Mouse (Mus musculus): ENCODE data around the gene Tacc2. TPM values are rescaled to one million over a fixed set of nuclear protein-coding genes. Genes with fewer than 3 reads are reported as not detected.

The Tacc2 gene
- polyA plus RNA-seq, 1 experiment, result 43.4 TPM

GRCm38 (mm10) chr7:130720646-130721335 is 143.6 kb downstream of the Tacc2 start:
- TF ChIP-seq POLR2A (IDR thresholded peaks at IDR 0.05; ENCODE audit: low read depth, low read length) (no peak), CTCF (IDR thresholded peaks at IDR 0.05; ENCODE audit: borderline replicate concordance, insufficient read depth, low read length) (no peak)
- no peak overlapping the region for H3K27ac ChIP-seq (ENCODE audit: insufficient read depth, low read length)
- no peak overlapping the region for H3K4me3 ChIP-seq (ENCODE audit: insufficient read depth, low read length)
- no peaks in the 10 kb centered on the region for H3K4me1 ChIP-seq (ENCODE audit: control insufficient read depth, insufficient read depth, low read length)

DNA sequence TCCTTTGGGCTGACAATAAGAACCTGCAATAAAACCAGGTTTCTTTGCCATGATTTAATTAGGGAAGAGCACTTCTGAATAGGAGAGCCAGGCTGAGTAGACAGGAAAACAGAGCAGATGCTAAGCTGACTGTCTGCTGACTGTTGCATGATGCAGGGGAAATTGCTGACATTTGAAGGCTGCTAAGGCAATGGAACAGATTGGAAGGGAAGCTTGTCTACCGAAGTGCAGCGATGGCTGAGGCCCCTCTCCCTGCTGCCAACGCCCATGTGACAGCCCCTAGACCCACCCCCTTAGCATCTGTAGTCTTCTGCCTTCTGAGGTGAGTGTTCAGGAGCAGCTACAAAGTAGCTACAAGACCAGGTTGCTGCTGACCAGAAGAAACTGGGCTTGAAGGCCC is 148.9 kb downstream of the Tacc2 start:
- TF ChIP-seq CTCF (IDR thresholded peaks at IDR 0.05; ENCODE audit: borderline replicate concordance, insufficient read depth, low read length) (no peak), POLR2A (IDR thresholded peaks at IDR 0.05; ENCODE audit: low read depth, low read length) (no peak)
- Histone ChIP-seq H3K4me3 (ENCODE audit: insufficient read depth, low read length) (no peak overlapping the region), H3K4me1 (ENCODE audit: control insufficient read depth, insufficient read depth, low read length) (no peaks in the 10 kb centered on the region), H3K27ac (ENCODE audit: insufficient read depth, low read length) (no peak overlapping the region)

DNA sequence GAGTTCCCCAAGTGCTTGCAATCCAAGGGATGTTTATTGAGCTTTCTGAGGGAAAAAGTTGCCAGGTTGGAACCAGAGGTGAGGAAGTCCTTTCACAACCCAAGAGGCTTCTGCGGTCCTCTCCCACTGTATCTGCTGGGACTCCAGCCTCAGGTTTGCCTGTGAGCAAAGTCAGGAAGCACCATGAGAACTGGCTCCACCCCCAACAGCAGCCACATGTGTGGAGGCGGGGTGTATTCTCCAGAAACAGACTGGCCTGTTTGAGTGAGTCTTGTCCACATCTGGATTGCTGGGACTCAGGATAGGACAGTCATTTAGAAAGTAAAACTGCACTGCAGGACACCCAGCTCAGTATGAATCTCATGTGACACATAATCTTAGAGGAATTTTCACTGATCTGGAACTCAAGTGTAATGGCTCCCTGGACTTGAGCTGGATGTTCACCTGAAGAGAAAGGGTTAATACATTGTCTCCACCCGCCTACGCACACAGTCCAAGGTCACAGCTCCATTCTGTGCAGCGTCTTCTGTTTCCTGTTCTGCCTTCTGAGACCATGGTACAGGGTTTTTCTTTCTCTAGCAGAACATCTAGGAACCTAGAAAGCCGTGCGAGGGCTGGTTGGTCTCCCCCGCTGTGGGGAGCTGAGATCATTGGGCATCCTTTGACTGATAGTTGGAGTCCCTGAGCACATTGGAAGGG is 149.6 kb downstream of the Tacc2 start:
- TF ChIP-seq POLR2A (IDR thresholded peaks at IDR 0.05; ENCODE audit: low read depth, low read length), result no peak
- no peak for TF ChIP-seq CTCF (IDR thresholded peaks at IDR 0.05; ENCODE audit: borderline replicate concordance, insufficient read depth, low read length)
- Histone ChIP-seq H3K27ac (ENCODE audit: insufficient read depth, low read length) (no peak overlapping the region), H3K4me1 (ENCODE audit: control insufficient read depth, insufficient read depth, low read length) (no peaks in the 10 kb centered on the region), H3K4me3 (ENCODE audit: insufficient read depth, low read length) (no peak overlapping the region)

- H3K4me1 ChIP-seq (ENCODE audit: control insufficient read depth, insufficient read depth, low read length), result no peaks in the 10 kb centered on the region
- no peak overlapping the region for H3K4me3 ChIP-seq (ENCODE audit: insufficient read depth, low read length)
- no peak overlapping the region for H3K27ac ChIP-seq (ENCODE audit: insufficient read depth, low read length)
- TF ChIP-seq POLR2A (IDR thresholded peaks at IDR 0.05; ENCODE audit: low read depth, low read length) (no peak), CTCF (IDR thresholded peaks at IDR 0.05; ENCODE audit: borderline replicate concordance, insufficient read depth, low read length) (no peak)
These were observed 150.3 kb downstream of the Tacc2 start for GRCm38 (mm10) chr7:130727560-130727959.

DNA sequence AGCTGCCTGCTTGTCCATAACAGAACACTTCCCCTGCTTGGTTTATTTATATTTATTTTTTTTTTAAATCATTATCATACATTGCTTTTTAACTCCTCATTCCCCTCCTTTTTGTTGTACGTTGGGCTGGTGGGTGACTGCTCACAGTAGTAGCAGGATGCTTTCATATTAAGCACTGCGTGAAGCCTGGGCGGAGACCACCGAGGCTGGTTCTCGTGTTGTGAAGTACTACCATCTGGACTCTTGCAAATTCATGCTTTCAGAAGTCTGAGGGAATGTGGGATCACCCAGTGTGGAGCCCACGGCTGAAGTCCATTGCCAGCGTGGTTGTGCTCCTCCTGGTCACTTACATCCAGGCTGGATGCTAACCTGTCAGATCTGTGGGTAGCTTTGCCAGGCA is 154.6 kb downstream of the Tacc2 start:
- no peak for TF ChIP-seq CTCF (IDR thresholded peaks at IDR 0.05; ENCODE audit: borderline replicate concordance, insufficient read depth, low read length)
- no peak for TF ChIP-seq POLR2A (IDR thresholded peaks at IDR 0.05; ENCODE audit: low read depth, low read length)
- Histone ChIP-seq H3K4me3 (ENCODE audit: insufficient read depth, low read length) (no peak overlapping the region), H3K27ac (ENCODE audit: insufficient read depth, low read length) (no peak overlapping the region), H3K4me1 (ENCODE audit: control insufficient read depth, insufficient read depth, low read length) (no peaks in the 10 kb centered on the region)

- no peak for TF ChIP-seq CTCF (IDR thresholded peaks at IDR 0.05; ENCODE audit: borderline replicate concordance, insufficient read depth, low read length)
- TF ChIP-seq POLR2A (IDR thresholded peaks at IDR 0.05; ENCODE audit: low read depth, low read length), result no peak
- no peaks in the 10 kb centered on the region for H3K4me1 ChIP-seq (ENCODE audit: control insufficient read depth, insufficient read depth, low read length)
- H3K4me3 ChIP-seq (ENCODE audit: insufficient read depth, low read length), result no peak overlapping the region
- H3K27ac ChIP-seq (ENCODE audit: insufficient read depth, low read length), result no peak overlapping the region
These were observed 155.7 kb downstream of the Tacc2 start for GRCm38 (mm10) chr7:130732908-130733307.

- no peak overlapping the region for H3K27ac ChIP-seq (ENCODE audit: insufficient read depth, low read length)
- no peaks in the 10 kb centered on the region for H3K4me1 ChIP-seq (ENCODE audit: control insufficient read depth, insufficient read depth, low read length)
- TF ChIP-seq POLR2A (IDR thresholded peaks at IDR 0.05; ENCODE audit: low read depth, low read length) (no peak), CTCF (IDR thresholded peaks at IDR 0.05; ENCODE audit: borderline replicate concordance, insufficient read depth, low read length) (no peak)
- H3K4me3 ChIP-seq (ENCODE audit: insufficient read depth, low read length), result no peak overlapping the region
These were observed 156.2 kb downstream of the Tacc2 start for GRCm38 (mm10) chr7:130733423-130733822.

GRCm38 (mm10) chr7:130734195-130734787 is 157.1 kb downstream of the Tacc2 start:
- TF ChIP-seq POLR2A (IDR thresholded peaks at IDR 0.05; ENCODE audit: low read depth, low read length), result no peak
- TF ChIP-seq CTCF (IDR thresholded peaks at IDR 0.05; ENCODE audit: borderline replicate concordance, insufficient read depth, low read length), result no peak
- Histone ChIP-seq H3K27ac (ENCODE audit: insufficient read depth, low read length) (no peak overlapping the region), H3K4me3 (ENCODE audit: insufficient read depth, low read length) (no peak overlapping the region), H3K4me1 (ENCODE audit: control insufficient read depth, insufficient read depth, low read length) (no peaks in the 10 kb centered on the region)

DNA sequence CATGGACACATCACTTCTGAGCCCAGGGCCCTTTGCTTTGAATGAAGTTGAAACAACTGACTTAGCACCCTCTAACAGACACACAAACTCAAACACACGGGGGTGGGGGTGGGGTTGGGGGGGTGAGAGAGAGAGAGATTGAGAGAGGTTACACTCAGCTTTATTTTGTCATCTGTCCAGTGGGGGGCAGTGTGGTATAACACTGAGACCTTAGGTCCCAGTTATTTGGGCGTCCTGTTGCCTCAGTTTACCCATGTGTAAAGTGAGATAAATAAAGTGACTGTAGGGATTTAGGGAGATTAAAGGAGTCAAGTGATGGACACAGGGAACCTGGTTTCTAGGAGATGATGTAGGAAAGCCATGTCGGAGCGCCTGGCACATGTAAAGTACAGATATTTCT is 163.9 kb downstream of the Tacc2 start:
- H3K4me3 ChIP-seq (ENCODE audit: insufficient read depth, low read length), result no peak overlapping the region
- TF ChIP-seq CTCF (IDR thresholded peaks at IDR 0.05; ENCODE audit: borderline replicate concordance, insufficient read depth, low read length) (no peak), POLR2A (IDR thresholded peaks at IDR 0.05; ENCODE audit: low read depth, low read length) (no peak)
- no peaks in the 10 kb centered on the region for H3K4me1 ChIP-seq (ENCODE audit: control insufficient read depth, insufficient read depth, low read length)
- no peak overlapping the region for H3K27ac ChIP-seq (ENCODE audit: insufficient read depth, low read length)

All from embryonic fibroblast, embryonic 13.5 days (primary cell).